Comparison of ENCODE assay signal across 21 mouse cellular contexts in genomic region chr17:27965292-27965691, GRCm38 (mm10). TPM values are rescaled to one million over a fixed set of nuclear protein-coding genes. Genes with fewer than 3 reads are reported as not detected.
A peak's percentile ranks its signal among the peaks of the same experiment; 100 is the strongest.
DNase-seq lines count a peak whose midpoint lies in the region; ATAC-seq and TF ChIP-seq lines count a peak whose summit lies in the region.
"Had no signal": no experiment of that assay in that cellular context is flagged by ENCODE, and none has a peak within 500 bp of the region (broad histone marks: within the 10 kb centered on the region; RNA-seq: fewer than 3 reads in every experiment).

No protein-coding gene starts in this region.

- H3K27ac ChIP-seq in limb, embryonic 11.5 days (replicated peaks; ENCODE audit: low read depth, low read length), result no peak overlapping the region
- no peak overlapping the region for H3K27ac ChIP-seq in limb, embryonic 10.5 days
- no peak overlapping the region; the same call in 1 of the 2 replicates for H3K27ac ChIP-seq in intestine, embryonic 15.5 days
- H3K27ac ChIP-seq in kidney, adult 2 months (ENCODE audit: insufficient read depth, low read depth, low read length), result peak overlapping the region; percentile 98
- H3K27ac ChIP-seq: embryonic facial prominence, embryonic 10.5 days; forebrain, embryonic 15.5 days; hindbrain, embryonic 14.5 days; liver, embryonic 14.5 days had no signal

- H3K4me2 ChIP-seq in limb, embryonic 11.5 days (ENCODE audit: low read depth, severe bottlenecking), result no peak overlapping the region; the same call in 1 of the 2 replicates
- H3K4me2 ChIP-seq in intestine, embryonic 15.5 days (replicated peaks), result no peak overlapping the region
- H3K4me2 ChIP-seq: forebrain, embryonic 15.5 days; hindbrain, embryonic 14.5 days; midbrain, embryonic 11.5 days had no signal

- H3K36me3 ChIP-seq in limb, embryonic 11.5 days (ENCODE audit: control insufficient read depth, insufficient read depth, low read length), result no peaks in the 10 kb centered on the region
- H3K36me3 ChIP-seq in limb, embryonic 10.5 days, result no peaks in the 10 kb centered on the region
- no peaks in the 10 kb centered on the region for H3K36me3 ChIP-seq in intestine, embryonic 15.5 days
- H3K36me3 ChIP-seq in kidney, adult 2 months (ENCODE audit: control insufficient read depth, insufficient read depth, low read length), result no peaks in the 10 kb centered on the region
- H3K36me3 ChIP-seq: embryonic facial prominence, embryonic 10.5 days; forebrain, embryonic 15.5 days had no signal

- no peak overlapping the region for H3K4me3 ChIP-seq in limb, embryonic 11.5 days (ENCODE audit: low read depth, low read length)
- no peak overlapping the region for H3K4me3 ChIP-seq in limb, embryonic 10.5 days
- H3K4me3 ChIP-seq in intestine, embryonic 15.5 days (replicated peaks), result no peak overlapping the region
- H3K4me3 ChIP-seq in kidney, adult 2 months (ENCODE audit: insufficient read depth, low read depth, low read length), result no peak overlapping the region
- H3K4me3 ChIP-seq: embryonic facial prominence, embryonic 10.5 days; forebrain, embryonic 15.5 days had no signal

- TF ChIP-seq POLR2A in kidney, adult 2 months (IDR thresholded peaks at IDR 0.05; ENCODE audit: low read depth, low read length), result no peak

- DNase-seq in limb, embryonic 11.5 days (ENCODE audit: low spot score), result no peak
- DNase-seq in limb, embryonic 10.5 days (ENCODE audit: low spot score), result no peak
- DNase-seq in kidney, adult 2 months, result peak; percentile 95
- peak; percentile 69 for DNase-seq in kidney, postnatal 10 days
- no peak for DNase-seq in left cerebral cortex, adult 18-20 months (ENCODE audit: low spot score in 2 of 2)
- no peak for DNase-seq in Muller cell, postnatal 12 days (ENCODE audit: inconsistent ontology term)
- DNase-seq in heart, postnatal 14 days, result no peak
- DNase-seq: cerebellum, adult 9-11 months; gastrocnemius, postnatal 25 days; heart, adult 18-20 months; heart, postnatal 36 days; thymus, adult 2 months; thymus, postnatal 4 days had no signal

- H3K27me3 ChIP-seq in limb, embryonic 11.5 days (ENCODE audit: control insufficient read depth, insufficient read depth, low read length), result no peaks in the 10 kb centered on the region
- H3K27me3 ChIP-seq in limb, embryonic 10.5 days (ENCODE audit: low read depth, poor library complexity, severe bottlenecking), result no peaks in the 10 kb centered on the region
- no peaks in the 10 kb centered on the region for H3K27me3 ChIP-seq in intestine, embryonic 15.5 days (replicated peaks)
- H3K27me3 ChIP-seq in kidney, adult 2 months (replicated peaks; ENCODE audit: control insufficient read depth, insufficient read depth, low read length), result no peaks in the 10 kb centered on the region
- H3K27me3 ChIP-seq: forebrain, embryonic 15.5 days had no signal

- peaks cover 8% of the 10 kb centered on the region for H3K4me1 ChIP-seq in limb, embryonic 11.5 days (ENCODE audit: control insufficient read depth, insufficient read depth, low read length)
- peaks cover 67% of the 10 kb centered on the region for H3K4me1 ChIP-seq in limb, embryonic 10.5 days
- H3K4me1 ChIP-seq in intestine, embryonic 15.5 days (replicated peaks), result peaks cover 12% of the 10 kb centered on the region; the same call in 1 of the 2 replicates
- H3K4me1 ChIP-seq in kidney, adult 2 months (ENCODE audit: control insufficient read depth, insufficient read depth, low read length), result peaks cover 47% of the 10 kb centered on the region

- ATAC-seq in limb, embryonic 11.5 days (ENCODE audit: insufficient number of reproducible peaks, low FRiP score, low TSS enrichment, low read depth), result no peak
- ATAC-seq in intestine, embryonic 15.5 days, result peak; percentile 44
- ATAC-seq: CD4-positive, CD25-positive, alpha-beta regulatory T cell, adult 4 months; forebrain, embryonic 15.5 days; inflammation-experienced regulatory T-cells, adult 6 months had no signal

- no peak; the same call in 1 of the 2 replicates for TF ChIP-seq CTCF in kidney, adult 2 months (conservative IDR thresholded peaks at IDR 0.05; ENCODE audit: insufficient read depth, insufficient read length, low read depth, low read length)

- no peaks in the 10 kb centered on the region for H3K9me3 ChIP-seq in limb, embryonic 11.5 days (ENCODE audit: control insufficient read depth, low read length)
- no peaks in the 10 kb centered on the region for H3K9me3 ChIP-seq in limb, embryonic 10.5 days (replicated peaks)
- H3K9me3 ChIP-seq in intestine, embryonic 15.5 days, result no peaks in the 10 kb centered on the region
- H3K9me3 ChIP-seq: embryonic facial prominence, embryonic 10.5 days; forebrain, embryonic 15.5 days had no signal

- 77% methylated on average over 10 of the region's 10 CpGs for WGBS in limb, embryonic 11.5 days
- 83% methylated on average over 10 of the region's 10 CpGs for WGBS in limb, embryonic 10.5 days
- 73% methylated on average over 10 of the region's 10 CpGs for WGBS in intestine, embryonic 15.5 days
- WGBS in kidney, adult 2 months, result 34% methylated on average over 10 of the region's 10 CpGs

- 0 out of 2 replicates have a peak overlapping the region, but pooled peaks have one; percentile 7 for H3K9ac ChIP-seq in limb, embryonic 11.5 days (ENCODE audit: low read length)
- H3K9ac ChIP-seq in intestine, embryonic 15.5 days, result no peak overlapping the region
- H3K9ac ChIP-seq: forebrain, embryonic 15.5 days; hindbrain, embryonic 14.5 days; liver, embryonic 14.5 days had no signal

- intact Hi-C loops in heart, postnatal 14 days (cut with DNase I), result no loop called here

RNA-seq across cellular contexts. Expression of gene Taf11, which starts 55.6 kb away (rescaled TPM):
- polyA plus RNA-seq in limb, embryonic 11.5 days (2014; fragmentation: Nextera tagmentation; extraction: Ambion mirVana), result 104 and 109 TPM in 2 replicates
- 92.8 and 93.9 TPM in 2 replicates for polyA plus RNA-seq in limb, embryonic 10.5 days (2016; fragmentation: Nextera tagmentation; extraction: Ambion mirVana)
- polyA plus RNA-seq in intestine, embryonic 15.5 days (2015; fragmentation: Nextera tagmentation; extraction: Ambion mirVana), result 54.0 and 54.4 TPM in 2 replicates
- polyA plus RNA-seq in kidney, adult 2 months (2012; rRNA removed), result 12.0 and 15.3 TPM in 2 replicates
- total RNA-seq in left cerebral cortex, adult 18-20 months (2021), result 10 to 100 TPM; 47.6 to 49.3 TPM
- total RNA-seq in heart, postnatal 14 days (2021), result 10 to 100 TPM; 21.6 to 23.7 TPM

RNA-seq across cellular contexts. Expression of gene Anks1, which starts 56.2 kb away (rescaled TPM):
- 12.1 and 13.4 TPM in 2 replicates for polyA plus RNA-seq in limb, embryonic 11.5 days (2014; fragmentation: Nextera tagmentation; extraction: Ambion mirVana)
- polyA plus RNA-seq in limb, embryonic 10.5 days (2016; fragmentation: Nextera tagmentation; extraction: Ambion mirVana), result 13.3 and 15.5 TPM in 2 replicates
- 12.5 and 13.3 TPM in 2 replicates for polyA plus RNA-seq in intestine, embryonic 15.5 days (2015; fragmentation: Nextera tagmentation; extraction: Ambion mirVana)
- 36.7 and 44.5 TPM in 2 replicates for polyA plus RNA-seq in kidney, adult 2 months (2012; rRNA removed)
- 10 to 100 TPM; 39.5 to 44.5 TPM for total RNA-seq in left cerebral cortex, adult 18-20 months (2021)
- total RNA-seq in heart, postnatal 14 days (2021), result 10 to 100 TPM; 75.5 to 79.3 TPM

Comparison
In these comparisons a context has a peak if more than half of its experiments do, and no peak if none do; other contexts are left out.
1. DNase-seq: peak in kidney, adult 2 months (single experiment) and kidney, postnatal 10 days (single experiment); none in limb, embryonic 11.5 days (single experiment), limb, embryonic 10.5 days (single experiment), left cerebral cortex, adult 18-20 months (0 of 2), Muller cell, postnatal 12 days (single experiment) and heart, postnatal 14 days (0 of 2).